Mouse (Mus musculus): ENCODE data around the gene Gm17584. TPM values are rescaled to one million over a fixed set of nuclear protein-coding genes. Genes with fewer than 3 reads are reported as not detected.

Gene Gm17584
- not detected for polyA plus RNA-seq (2017; shearing (Covaris generic))

GRCm38 (mm10) chrX:124500263-124500662, at the start of gene Gm17584:
Gene Gm17584 (plus strand): TSS chrX:124500563.

Other genes with a start within 250 kb of the Gm17584 start
- gene Gm17469, start 129.3 kb downstream of the Gm17584 start, polyA plus RNA-seq (2017; shearing (Covaris generic)), result not detected